ENCODE assay signal across 8 mouse cellular contexts in the genomic region with DNA sequence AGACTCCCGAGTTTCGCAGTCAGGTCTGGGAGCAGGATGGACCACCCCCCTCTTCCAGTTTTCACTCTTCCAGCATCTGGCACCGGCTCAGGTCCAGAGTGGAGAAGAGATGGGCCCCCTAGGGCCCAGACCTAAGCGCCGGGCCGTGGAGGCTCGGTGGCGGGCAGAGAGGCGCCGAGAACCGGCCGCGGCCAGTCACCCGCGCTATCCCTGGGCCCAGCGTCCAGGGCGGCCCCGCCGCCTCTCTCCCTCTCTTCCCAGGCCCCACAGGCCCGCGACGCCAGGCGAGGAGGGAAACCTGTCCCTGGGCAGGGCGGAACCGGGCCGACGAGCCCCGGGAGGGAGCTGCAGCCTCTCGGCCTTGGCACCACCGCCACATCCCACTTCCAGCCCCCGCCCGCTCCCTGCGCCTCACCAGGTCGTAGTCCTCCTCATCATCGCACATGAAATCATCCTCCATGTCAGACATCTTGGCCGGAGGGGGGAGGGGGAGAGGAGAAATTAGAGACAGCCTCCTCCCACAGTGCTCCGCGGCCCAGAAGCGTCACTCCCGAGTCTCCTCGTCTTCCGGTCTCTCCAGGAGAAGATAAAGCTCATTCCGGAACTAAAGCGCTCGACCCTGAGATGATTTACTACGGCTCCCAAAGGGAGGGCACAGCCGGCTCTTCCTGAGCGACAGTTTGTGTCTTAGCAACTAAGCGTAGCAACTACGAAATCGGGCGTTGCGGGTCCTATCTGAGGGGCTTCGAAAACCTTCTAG. TPM values are rescaled to one million over a fixed set of nuclear protein-coding genes. Genes with fewer than 3 reads are reported as not detected.
DNase-seq lines count a peak whose midpoint lies in the region; ATAC-seq and TF ChIP-seq lines count a peak whose summit lies in the region.

Galk2 (plus strand) TSS at position 589 of the 760 bp plus-strand sequence.
Cops2 (minus strand) TSS at position 619 of the 760 bp plus-strand sequence.

- peak within 1 kb of the TSS; percentile 75 for H3K4me3 ChIP-seq in bone marrow, adult 2 months (replicated peaks; ENCODE audit: control insufficient read depth, low read depth, low read length)
- peak within 1 kb of the TSS; percentile 81 for H3K4me3 ChIP-seq in embryonic facial prominence, embryonic 15.5 days (replicated peaks)
- peak within 1 kb of the TSS; percentile 99 for H3K4me3 ChIP-seq in limb, embryonic 14.5 days (replicated peaks; ENCODE audit: low read length)
- peak within 1 kb of the TSS; percentile 100 for H3K4me3 ChIP-seq in midbrain, postnatal 0 days (ENCODE audit: low read depth, low read length)

- peak within 1 kb of the TSS; percentile 64 for H3K4me2 ChIP-seq in embryonic facial prominence, embryonic 15.5 days (replicated peaks)
- H3K4me2 ChIP-seq in limb, embryonic 14.5 days (replicated peaks; ENCODE audit: low read depth, low read length, severe bottlenecking) = peak within 1 kb of the TSS; percentile 67
- peak within 1 kb of the TSS; percentile 83 for H3K4me2 ChIP-seq in midbrain, postnatal 0 days (ENCODE audit: low read depth, low read length, poor library complexity, severe bottlenecking)

- H3K36me3 ChIP-seq in embryonic facial prominence, embryonic 15.5 days = no peaks in the 10 kb centered on the region
- no peaks in the 10 kb centered on the region; the same call in 1 of the 2 replicates for H3K36me3 ChIP-seq in limb, embryonic 14.5 days (ENCODE audit: control insufficient read depth, insufficient read depth, low read length)
- no peaks in the 10 kb centered on the region for H3K36me3 ChIP-seq in midbrain, postnatal 0 days (ENCODE audit: insufficient read depth, low read length)

- peak; percentile 60; the same call in 1 of the 2 replicates for TF ChIP-seq POLR2A in bone marrow, adult 2 months (IDR thresholded peaks at IDR 0.05; ENCODE audit: borderline replicate concordance, control insufficient read depth, low read depth, low read length)
- TF ChIP-seq POLR2A in limb, embryonic 14.5 days (IDR thresholded peaks at IDR 0.05; ENCODE audit: borderline replicate concordance, extremely low read depth, insufficient read depth, insufficient read length) = peak; percentile 46; the same call in 1 of the 2 replicates

- H3K4me1 ChIP-seq in bone marrow, adult 2 months (ENCODE audit: control insufficient read depth, insufficient read depth, low read length) = no peaks in the 10 kb centered on the region; the same call in 1 of the 2 replicates
- 0 out of 2 replicates have a peak, but pooled peaks cover 2% of the 10 kb centered on the region for H3K4me1 ChIP-seq in embryonic facial prominence, embryonic 15.5 days
- peaks cover 4% of the 10 kb centered on the region for H3K4me1 ChIP-seq in limb, embryonic 14.5 days (ENCODE audit: control insufficient read depth, insufficient read depth, low read length)
- H3K4me1 ChIP-seq in midbrain, postnatal 0 days (ENCODE audit: insufficient read depth, low read length) = no peaks in the 10 kb centered on the region

- H3K27me3 ChIP-seq in embryonic facial prominence, embryonic 15.5 days = no peaks in the 10 kb centered on the region
- no peaks in the 10 kb centered on the region for H3K27me3 ChIP-seq in limb, embryonic 14.5 days (ENCODE audit: control insufficient read depth, insufficient read depth, low read length)
- no peaks in the 10 kb centered on the region for H3K27me3 ChIP-seq in midbrain, postnatal 0 days (ENCODE audit: insufficient read depth, low read length)

- WGBS in bone marrow, adult 2 months = under 1% methylated on average over 54 of the region's 54 CpGs
- WGBS in embryonic facial prominence, embryonic 15.5 days = under 1% methylated on average over 49 of the region's 54 CpGs
- WGBS in limb, embryonic 14.5 days = 0% methylated on average over 44 of the region's 54 CpGs
- under 1% methylated on average over 42 of the region's 54 CpGs for WGBS in midbrain, postnatal 0 days

- peak; percentile 97 for DNase-seq in 416B (ENCODE audit: low read depth)
- DNase-seq in heart, adult 8-10 months (ENCODE audit: low spot score) = peak; percentile 94
- DNase-seq in kidney, adult 9 months = peak; percentile 97
- DNase-seq in limb, embryonic 14.5 days (ENCODE audit: low spot score) = peak; percentile 97
- DNase-seq in midbrain, postnatal 0 days (ENCODE audit: low spot score) = peak; percentile 98
- peak; percentile 80 to 84 for DNase-seq in spleen, postnatal 14 days (ENCODE audit: low spot score in 2 of 2)

- H3K9ac ChIP-seq in embryonic facial prominence, embryonic 15.5 days = peak within 1 kb of the TSS; percentile 100
- peak within 1 kb of the TSS; percentile 97 for H3K9ac ChIP-seq in limb, embryonic 14.5 days (ENCODE audit: low read depth, low read length, severe bottlenecking)
- peak within 1 kb of the TSS; percentile 99 for H3K9ac ChIP-seq in midbrain, postnatal 0 days (replicated peaks; ENCODE audit: low read length, poor library complexity, severe bottlenecking)

- H3K27ac ChIP-seq in bone marrow, adult 2 months (ENCODE audit: control insufficient read depth, insufficient read depth, low read depth, low read length, poor library complexity) = peak within 1 kb of the TSS; percentile 26
- H3K27ac ChIP-seq in embryonic facial prominence, embryonic 15.5 days (replicated peaks) = peak within 1 kb of the TSS; percentile 72
- peak within 1 kb of the TSS; percentile 89 for H3K27ac ChIP-seq in limb, embryonic 14.5 days (replicated peaks; ENCODE audit: low read depth, low read length)
- H3K27ac ChIP-seq in midbrain, postnatal 0 days (ENCODE audit: low read depth, low read length) = peak within 1 kb of the TSS; percentile 90

- peak; percentile 99 for ATAC-seq in embryonic facial prominence, embryonic 15.5 days (ENCODE audit: insufficient number of reproducible peaks, low FRiP score, low TSS enrichment, low read depth)
- peak; percentile 98 for ATAC-seq in limb, embryonic 14.5 days (ENCODE audit: low FRiP score, low read depth)
- ATAC-seq in midbrain, postnatal 0 days (ENCODE audit: low FRiP score) = peak; percentile 100

- no peaks in the 10 kb centered on the region for H3K9me3 ChIP-seq in embryonic facial prominence, embryonic 15.5 days (replicated peaks)
- no peaks in the 10 kb centered on the region for H3K9me3 ChIP-seq in limb, embryonic 14.5 days (ENCODE audit: control insufficient read depth, low read length)
- no peaks in the 10 kb centered on the region for H3K9me3 ChIP-seq in midbrain, postnatal 0 days (ENCODE audit: low read length)

- TF ChIP-seq CTCF in bone marrow, adult 2 months (IDR thresholded peaks at IDR 0.05; ENCODE audit: control insufficient read depth, insufficient read depth, low read length) = no peak
- TF ChIP-seq CTCF in midbrain, postnatal 0 days (IDR thresholded peaks at IDR 0.05) = no peak

RNA-seq across cellular contexts. Expression of gene Galk2, which starts in this region (rescaled TPM):
- 5.2 and 6.2 TPM in 2 replicates for polyA plus RNA-seq in bone marrow, adult 2 months (2011; ENCODE audit: insufficient read depth, insufficient read length, low replicate concordance, missing spikeins)
- polyA plus RNA-seq in embryonic facial prominence, embryonic 15.5 days (2015; fragmentation: Nextera tagmentation; extraction: Ambion mirVana) = 37.4 and 38.5 TPM in 2 replicates
- total RNA-seq in heart, adult 8-10 months (2022) = 10 to 100 TPM; 10.4 to 12.2 (median 11.7) TPM
- polyA plus RNA-seq in limb, embryonic 14.5 days (2012; rRNA removed) = 29.2 and 30.5 TPM in 2 replicates
- polyA plus RNA-seq in limb, embryonic 14.5 days (2014; fragmentation: Nextera tagmentation; extraction: Ambion mirVana) = 40.8 and 43.4 TPM in 2 replicates
- total RNA-seq in midbrain, postnatal 0 days (2014; rRNA removed) = 32.0 and 33.4 TPM in 2 replicates
- 28.7 and 32.4 TPM in 2 replicates for polyA plus RNA-seq in midbrain, postnatal 0 days (2015; fragmentation: Nextera tagmentation; extraction: Ambion mirVana)

RNA-seq across cellular contexts. Expression of gene Cops2, which starts in this region (rescaled TPM):
- polyA plus RNA-seq in bone marrow, adult 2 months (2011; ENCODE audit: insufficient read depth, insufficient read length, low replicate concordance, missing spikeins) = 25.3 and 28.3 TPM in 2 replicates
- polyA plus RNA-seq in embryonic facial prominence, embryonic 15.5 days (2015; fragmentation: Nextera tagmentation; extraction: Ambion mirVana) = 71.4 and 72.0 TPM in 2 replicates
- 10 to 100 TPM; 83.2 to 94.0 (median 90.4) TPM for total RNA-seq in heart, adult 8-10 months (2022)
- 49.0 and 75.1 TPM in 2 replicates for polyA plus RNA-seq in limb, embryonic 14.5 days (2012; rRNA removed)
- polyA plus RNA-seq in limb, embryonic 14.5 days (2014; fragmentation: Nextera tagmentation; extraction: Ambion mirVana) = 85.4 and 86.7 TPM in 2 replicates
- total RNA-seq in midbrain, postnatal 0 days (2014; rRNA removed) = 53.7 and 67.5 TPM in 2 replicates
- 49.7 and 53.0 TPM in 2 replicates for polyA plus RNA-seq in midbrain, postnatal 0 days (2015; fragmentation: Nextera tagmentation; extraction: Ambion mirVana)

Comparison
In these comparisons a context has a peak if more than half of its experiments do, and no peak if none do; other contexts are left out.
1. Peak in every context shown above with its lines: DNase-seq, ATAC-seq, H3K4me3 ChIP-seq and H3K27ac ChIP-seq.
2. H3K27ac ChIP-seq: peak in every context shown above with its lines; median percentile 90 in midbrain, postnatal 0 days; 89 in limb, embryonic 14.5 days; 72 in embryonic facial prominence, embryonic 15.5 days; 26 in bone marrow, adult 2 months.